In genomic region chr5:92234939-92235557, GRCm38 (mm10) we compare ENCODE assay signal across 16 mouse cellular contexts. TPM values are rescaled to one million over a fixed set of nuclear protein-coding genes. Genes with fewer than 3 reads are reported as not detected.
A peak's percentile ranks its signal among the peaks of the same experiment; 100 is the strongest.
DNase-seq lines count a peak whose midpoint lies in the region; ATAC-seq and TF ChIP-seq lines count a peak whose summit lies in the region.
"Had no signal": no experiment of that assay in that cellular context is flagged by ENCODE, and none has a peak within 500 bp of the region (broad histone marks: within the 10 kb centered on the region; RNA-seq: fewer than 3 reads in every experiment).

No protein-coding gene starts in this region.

- TF ChIP-seq CTCF in lung, adult 2 months (IDR thresholded peaks at IDR 0.05; ENCODE audit: insufficient read depth, low read length), result no peak

- H3K4me1 ChIP-seq in lung, embryonic 16.5 days (replicated peaks; ENCODE audit: control insufficient read depth, insufficient read depth, low read length), result no peaks in the 10 kb centered on the region; the same call in 1 of the 2 replicates
- 0 out of 2 replicates have a peak, but pooled peaks cover 3% of the 10 kb centered on the region for H3K4me1 ChIP-seq in lung, adult 2 months (ENCODE audit: control insufficient read depth, insufficient read depth, low read length)
- H3K4me1 ChIP-seq in intestine, embryonic 16.5 days (ENCODE audit: control insufficient read depth, insufficient read depth, low read length), result peaks cover 8% of the 10 kb centered on the region
- no peaks in the 10 kb centered on the region for H3K4me1 ChIP-seq in heart, embryonic 12.5 days (replicated peaks)

- no peak overlapping the region for H3K9ac ChIP-seq in lung, embryonic 16.5 days (ENCODE audit: low read length)
- H3K9ac ChIP-seq in intestine, embryonic 16.5 days (ENCODE audit: low read depth, low read length), result 0 out of 2 replicates have a peak overlapping the region, but pooled peaks have one; percentile 26
- H3K9ac ChIP-seq in heart, embryonic 12.5 days, result no peak overlapping the region
- H3K9ac ChIP-seq: midbrain, embryonic 15.5 days had no signal

- TF ChIP-seq POLR2A in lung, adult 2 months (IDR thresholded peaks at IDR 0.05; ENCODE audit: borderline replicate concordance, extremely low read depth, low read depth, low read length), result no peak

- no peak overlapping the region for H3K4me2 ChIP-seq in lung, embryonic 16.5 days (ENCODE audit: low read depth, low read length)
- H3K4me2 ChIP-seq in intestine, embryonic 16.5 days (ENCODE audit: low read depth, low read length), result no peak overlapping the region; the same call in 1 of the 2 replicates
- no peak overlapping the region for H3K4me2 ChIP-seq in heart, embryonic 12.5 days
- H3K4me2 ChIP-seq: midbrain, embryonic 15.5 days had no signal

- no peaks in the 10 kb centered on the region for H3K9me3 ChIP-seq in lung, embryonic 16.5 days (ENCODE audit: control insufficient read depth, low read length)
- no peaks in the 10 kb centered on the region for H3K9me3 ChIP-seq in intestine, embryonic 16.5 days (ENCODE audit: control insufficient read depth, low read length)
- H3K9me3 ChIP-seq in heart, embryonic 12.5 days (replicated peaks), result no peaks in the 10 kb centered on the region
- H3K9me3 ChIP-seq: midbrain, embryonic 15.5 days had no signal

- no peaks in the 10 kb centered on the region for H3K27me3 ChIP-seq in lung, embryonic 16.5 days (ENCODE audit: control insufficient read depth, insufficient read depth, low read depth, low read length)
- H3K27me3 ChIP-seq in intestine, embryonic 16.5 days (replicated peaks; ENCODE audit: control insufficient read depth, insufficient read depth, low read length), result no peaks in the 10 kb centered on the region
- H3K27me3 ChIP-seq in heart, embryonic 12.5 days (replicated peaks), result peaks cover 8% of the 10 kb centered on the region
- H3K27me3 ChIP-seq: midbrain, embryonic 15.5 days had no signal

- no peaks in the 10 kb centered on the region for H3K36me3 ChIP-seq in lung, embryonic 16.5 days (ENCODE audit: control insufficient read depth, insufficient read depth, low read length)
- no peaks in the 10 kb centered on the region for H3K36me3 ChIP-seq in intestine, embryonic 16.5 days (ENCODE audit: control insufficient read depth, insufficient read depth, low read length)
- no peaks in the 10 kb centered on the region for H3K36me3 ChIP-seq in heart, embryonic 12.5 days
- H3K36me3 ChIP-seq: midbrain, embryonic 15.5 days had no signal

- no peak overlapping the region for H3K4me3 ChIP-seq in lung, embryonic 16.5 days (ENCODE audit: low read length)
- H3K4me3 ChIP-seq in lung, adult 2 months (replicated peaks; ENCODE audit: extremely low read depth, low read depth, low read length), result no peak overlapping the region
- H3K4me3 ChIP-seq in intestine, embryonic 16.5 days (ENCODE audit: low read length), result no peak overlapping the region
- H3K4me3 ChIP-seq in heart, embryonic 12.5 days, result no peak overlapping the region
- H3K4me3 ChIP-seq: midbrain, embryonic 15.5 days had no signal

- DNase-seq in lung, adult 2 months, result no peak
- DNase-seq in T-cell, adult 2 months (ENCODE audit: low spot score), result peak; percentile 5
- peak; percentile 21 for DNase-seq in thymus, postnatal 14 days
- DNase-seq in embryo, embryonic 11 days, result no peak
- no peak for DNase-seq in left cerebral cortex, adult 8-10 months (ENCODE audit: low spot score in 2 of 2)
- DNase-seq: cerebellum, adult 18-20 months; heart, adult 18-20 months had no signal

- WGBS in lung, embryonic 16.5 days, result 29% methylated on average over 5 of the region's 5 CpGs
- WGBS in lung, adult 2 months, result 20% methylated on average over 5 of the region's 5 CpGs
- 23% methylated on average over 5 of the region's 5 CpGs for WGBS in intestine, embryonic 16.5 days
- WGBS in heart, embryonic 12.5 days, result 35% methylated on average over 5 of the region's 5 CpGs

- ATAC-seq in lung, embryonic 16.5 days (ENCODE audit: low read depth), result peak; percentile 65
- peak; percentile 79 for ATAC-seq in intestine, embryonic 16.5 days
- no peak for ATAC-seq in heart, embryonic 12.5 days (ENCODE audit: insufficient number of reproducible peaks, low FRiP score)
- ATAC-seq: midbrain, embryonic 15.5 days had no signal

- no peak overlapping the region; the same call in 1 of the 2 replicates for H3K27ac ChIP-seq in lung, embryonic 16.5 days (ENCODE audit: low read length)
- peak overlapping the region; percentile 51 for H3K27ac ChIP-seq in intestine, embryonic 16.5 days (ENCODE audit: low read length)
- H3K27ac ChIP-seq in heart, embryonic 12.5 days (ENCODE audit: poor library complexity, severe bottlenecking), result no peak overlapping the region
- H3K27ac ChIP-seq: midbrain, embryonic 15.5 days had no signal

RNA-seq across cellular contexts. Expression of gene U90926, which starts 19.8 kb away (rescaled TPM):
- polyA plus RNA-seq in lung, embryonic 16.5 days (2015; fragmentation: Nextera tagmentation; extraction: Ambion mirVana), result not detected in 2 replicates
- polyA plus RNA-seq in lung, adult 2 months (2012; rRNA removed), result not detected in 2 replicates
- not detected in 2 replicates for polyA plus RNA-seq in intestine, embryonic 16.5 days (2015; fragmentation: Nextera tagmentation; extraction: Ambion mirVana)
- not detected for total RNA-seq in left cerebral cortex, adult 8-10 months (2022)
- polyA plus RNA-seq in heart, embryonic 12.5 days (2016; fragmentation: Nextera tagmentation; extraction: Ambion mirVana), result not detected in 2 replicates
- total RNA-seq: heart, adult 18-20 months; hematopoietic stem cell, adult 5-6 weeks; left cerebral cortex, postnatal 10 days; liver, adult 2 months; MEL had no signal
- polyA plus RNA-seq: liver, adult 2 months; midbrain, embryonic 15.5 days; neural tube, embryonic 14.5 days had no signal

RNA-seq across cellular contexts. Expression of gene Ppef2, which starts 21.0 kb away (rescaled TPM):
- polyA plus RNA-seq in lung, embryonic 16.5 days (2015; fragmentation: Nextera tagmentation; extraction: Ambion mirVana), result 0.16 and 0.25 TPM in 2 replicates
- polyA plus RNA-seq in lung, adult 2 months (2012; rRNA removed), result 2.6 and 3.1 TPM in 2 replicates
- 0.57 and 0.88 TPM in 2 replicates for polyA plus RNA-seq in intestine, embryonic 16.5 days (2015; fragmentation: Nextera tagmentation; extraction: Ambion mirVana)
- total RNA-seq in left cerebral cortex, adult 8-10 months (2022), result 1 to 10 TPM in 1 of 4 experiments, under 1 TPM in 3; 0.53 to 1.1 (median 0.83) TPM
- not detected in 2 replicates for polyA plus RNA-seq in heart, embryonic 12.5 days (2016; fragmentation: Nextera tagmentation; extraction: Ambion mirVana)
- total RNA-seq: heart, adult 18-20 months; hematopoietic stem cell, adult 5-6 weeks; liver, adult 2 months had no signal

RNA-seq across cellular contexts. Expression of gene Naaa, which starts 42.9 kb away (rescaled TPM):
- 12.9 and 15.6 TPM in 2 replicates for polyA plus RNA-seq in lung, embryonic 16.5 days (2015; fragmentation: Nextera tagmentation; extraction: Ambion mirVana)
- 81.2 and 91.1 TPM in 2 replicates for polyA plus RNA-seq in lung, adult 2 months (2012; rRNA removed)
- polyA plus RNA-seq in intestine, embryonic 16.5 days (2015; fragmentation: Nextera tagmentation; extraction: Ambion mirVana), result 30.8 and 32.2 TPM in 2 replicates
- total RNA-seq in left cerebral cortex, adult 8-10 months (2022), result 10 to 100 TPM; 38.8 to 42.6 (median 42.1) TPM
- polyA plus RNA-seq in heart, embryonic 12.5 days (2016; fragmentation: Nextera tagmentation; extraction: Ambion mirVana), result 4.8 and 6.6 TPM in 2 replicates

Comparison
In these comparisons a context has a peak if more than half of its experiments do, and no peak if none do; other contexts are left out.
1. DNase-seq: peak in T-cell, adult 2 months (single experiment) and thymus, postnatal 14 days (single experiment); none in lung, adult 2 months (single experiment), embryo, embryonic 11 days (single experiment) and left cerebral cortex, adult 8-10 months (0 of 2).